Mouse (Mus musculus): ENCODE measurements around the gene Homez. TPM values are rescaled to one million over a fixed set of nuclear protein-coding genes. Genes with fewer than 3 reads are reported as not detected.

The Homez gene
- 14.5 TPM for polyA plus RNA-seq (2021)

DNA sequence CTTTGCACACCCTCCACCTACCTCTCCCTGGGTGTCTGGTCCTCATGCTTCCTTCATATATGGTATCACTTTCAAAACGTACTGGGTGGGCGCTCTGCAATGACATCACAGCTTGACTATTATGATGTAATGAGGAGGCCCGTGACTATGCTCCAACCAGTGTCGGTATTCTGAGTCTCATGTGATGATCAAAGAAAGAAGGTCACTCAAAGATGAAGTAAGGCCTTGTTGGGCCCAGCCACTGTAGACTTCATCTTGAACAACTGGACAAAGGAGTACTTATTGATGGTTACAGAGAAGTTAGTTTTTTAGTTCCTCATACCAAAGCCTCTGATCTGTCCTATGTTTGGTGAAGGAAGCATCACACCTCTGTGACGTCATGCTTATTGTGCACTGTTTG lies at the start of gene Homez:
Gene Homez, minus strand, starts transcription at position 101 of the 400 bp plus-strand sequence.
- ChIA-PET CTCF (no interaction called here), POLR2A (no interaction called here)

DNA sequence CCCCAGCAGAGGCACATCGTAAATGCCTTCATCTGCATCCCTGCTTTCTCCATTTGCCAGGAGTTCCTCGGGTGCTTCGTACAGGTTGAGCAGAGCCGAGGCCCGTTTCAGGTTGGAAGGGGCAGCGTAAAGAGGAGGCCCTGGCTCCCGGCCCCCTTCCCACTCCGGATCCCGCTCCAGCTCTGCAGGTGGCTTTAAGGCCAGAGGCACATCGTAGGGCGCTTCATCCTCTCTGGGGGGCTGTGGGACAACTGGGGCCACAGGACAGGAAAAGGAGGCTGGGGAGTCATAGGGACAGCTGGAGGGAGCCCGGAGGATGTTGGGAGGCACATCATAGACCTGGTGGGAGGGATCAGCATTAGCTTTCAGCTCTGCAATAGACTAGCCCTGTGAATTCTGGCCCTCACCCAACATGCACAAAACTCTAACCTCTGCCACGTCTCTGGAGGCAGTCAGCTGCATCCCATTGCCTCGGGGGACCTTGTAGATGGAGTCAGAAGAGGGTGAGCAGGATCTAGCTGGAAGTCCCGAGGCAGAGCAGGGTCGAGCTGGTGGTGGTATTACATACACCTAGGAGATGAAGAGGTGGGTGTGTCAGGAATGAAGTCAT lies 49.4 kb upstream of the Homez start:
- no peak for TF ChIP-seq CTCF (IDR thresholded peaks at IDR 0.05)
- no peak for DNase-seq (ENCODE audit: low read depth, low spot score)
- ATAC-seq = no peak
- peaks cover 18% of the 10 kb centered on the region for H3K27me3 ChIP-seq
- in situ Hi-C loops (cut with MboI; ENCODE audit: low pct_unique_long_range_greater_than_20kb) = no loop called here
- ChIA-PET POLR2A (interaction anchor here (1.1 kb wide), 1 partner anchor 12 kb away, joined by 3 read pairs; the partner anchor contains the start of gene Il25), CTCF (interaction anchor here (1.1 to 1.6 kb wide), 2 partner anchors 9 to 18 kb away, joined by 3 to 5 read pairs; no protein-coding TSS in a partner anchor)

More for the DNA sequence above, at the start of gene Homez:
- no peak for ATAC-seq
- in situ Hi-C loops (cut with MboI; ENCODE audit: low pct_unique_long_range_greater_than_20kb) = no loop called here
- H3K27me3 ChIP-seq = no peaks in the 10 kb centered on the region
- no peak for TF ChIP-seq CTCF (IDR thresholded peaks at IDR 0.05)
- DNase-seq (ENCODE audit: low read depth, low spot score) = no peak

DNA sequence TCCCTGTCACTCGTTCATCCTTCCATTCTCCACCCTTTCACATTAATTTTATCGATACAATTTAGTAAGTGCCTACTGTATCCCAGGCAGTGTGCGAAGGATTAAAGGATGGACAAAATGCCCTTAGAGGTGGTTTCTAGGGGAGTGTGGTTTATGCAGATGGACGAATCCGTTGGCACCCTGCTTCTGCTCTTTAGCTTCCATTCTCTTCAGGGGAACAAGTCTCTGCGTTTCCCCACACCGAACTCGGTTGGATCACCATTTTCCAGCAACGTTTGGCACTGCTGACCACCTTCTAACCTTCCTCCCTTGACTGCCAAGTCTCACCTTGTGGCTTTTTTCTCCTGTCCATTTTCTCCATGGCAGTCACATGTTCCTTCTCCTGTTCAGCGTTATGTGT lies 42.6 kb upstream of the Homez start:
- in situ Hi-C loops (cut with MboI; ENCODE audit: low pct_unique_long_range_greater_than_20kb) = no loop called here
- H3K27me3 ChIP-seq = peaks cover 15% of the 10 kb centered on the region
- no peak for ATAC-seq
- POLR2A ChIA-PET = interaction anchor here (1.5 kb wide), 1 partner anchor 13 kb away, joined by 4 read pairs; the partner anchor contains the start of gene Efs
- TF ChIP-seq CTCF (IDR thresholded peaks at IDR 0.05) = no peak
- DNase-seq (ENCODE audit: low read depth, low spot score) = no peak
- CTCF ChIA-PET = interaction anchor here (1.6 kb wide), 1 partner anchor 102 kb away, joined by 5 read pairs; the partner anchor contains the start of gene Ngdn

DNA sequence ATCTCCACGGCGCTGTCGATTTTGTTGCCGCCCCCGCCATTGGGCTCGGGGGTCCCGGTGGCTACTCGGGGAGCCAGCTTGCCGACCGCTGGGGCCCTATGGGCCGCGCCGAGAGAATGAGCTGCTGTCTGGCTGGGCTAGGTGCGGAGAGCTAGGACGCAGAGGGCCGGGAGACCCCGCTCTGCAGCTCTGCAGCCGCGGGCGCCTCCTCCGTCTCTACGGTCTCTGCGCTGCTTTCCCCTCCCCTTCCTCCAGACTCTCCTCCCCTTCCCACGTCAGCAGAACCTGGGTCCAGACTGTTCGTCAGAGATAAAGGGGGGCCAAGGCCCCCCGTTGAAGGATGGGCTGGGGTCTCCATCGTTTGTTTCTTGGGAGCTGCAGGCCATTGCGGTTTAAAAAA lies 42.1 kb upstream of the Homez start, which contains the start of gene Slc22a17:
Gene Slc22a17, minus strand, starts transcription at position 247 of the 400 bp plus-strand sequence.
- peaks cover 11% of the 10 kb centered on the region for H3K27me3 ChIP-seq
- POLR2A ChIA-PET = interaction anchor here (1.5 kb wide), 1 partner anchor 14 kb away, joined by 4 read pairs; the partner anchor contains the start of gene Efs
- CTCF ChIA-PET = interaction anchor here (1.6 kb wide), 1 partner anchor 102 kb away, joined by 5 read pairs; the partner anchor contains the start of gene Ngdn
- in situ Hi-C loops (cut with MboI; ENCODE audit: low pct_unique_long_range_greater_than_20kb) = no loop called here
- ATAC-seq (peak; percentile 60), DNase-seq (ENCODE audit: low read depth, low spot score) (no peak)
- TF ChIP-seq CTCF (IDR thresholded peaks at IDR 0.05) = no peak

DNA sequence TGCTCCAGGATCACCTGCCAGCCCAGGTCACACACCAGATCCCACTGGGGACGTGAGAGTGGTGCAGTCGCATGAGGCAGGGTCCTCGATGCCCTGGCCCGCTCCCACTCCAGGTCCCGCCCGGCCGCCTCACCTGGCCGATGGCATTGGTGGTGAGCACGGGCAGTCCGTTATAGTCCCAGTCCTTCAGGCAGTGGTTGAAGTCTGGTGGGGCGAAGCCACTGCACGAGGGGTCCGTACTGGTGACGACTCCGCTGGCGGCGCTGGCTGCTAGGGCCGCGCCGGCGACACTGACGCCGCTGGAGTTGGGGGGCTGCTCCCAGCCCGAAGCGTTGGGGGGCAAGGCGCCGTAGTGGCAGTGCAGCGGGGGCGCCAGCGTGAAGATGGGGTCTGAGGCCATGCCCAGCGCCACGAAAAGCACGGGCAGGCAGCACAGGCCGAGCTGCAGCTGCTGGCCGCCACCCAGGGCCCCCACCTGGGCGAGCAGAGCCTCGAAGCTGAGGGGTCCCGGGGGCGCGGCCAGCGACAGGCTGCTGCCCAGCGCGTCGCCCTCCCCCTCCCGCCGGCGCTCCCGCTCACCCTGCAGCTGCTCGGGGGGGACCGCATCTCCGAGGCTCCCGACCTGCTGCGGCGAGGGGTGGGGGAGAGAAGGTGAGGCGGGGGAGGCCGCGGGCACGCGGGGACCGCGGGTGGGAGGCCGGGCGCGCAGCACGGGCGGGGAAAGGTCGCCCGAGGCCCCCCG lies 41.5 kb upstream of the Homez start:
- ChIA-PET CTCF (interaction anchor here (1.6 kb wide), 1 partner anchor 103 kb away, joined by 5 read pairs; the partner anchor contains the start of gene Ngdn), POLR2A (interaction anchor here (1.5 kb wide), 1 partner anchor 14 kb away, joined by 4 read pairs; the partner anchor contains the start of gene Efs)
- in situ Hi-C loops (cut with MboI; ENCODE audit: low pct_unique_long_range_greater_than_20kb) = no loop called here
- TF ChIP-seq CTCF (IDR thresholded peaks at IDR 0.05) = no peak
- ATAC-seq (peak; percentile 22), DNase-seq (ENCODE audit: low read depth, low spot score) (no peak)
- peaks cover 10% of the 10 kb centered on the region for H3K27me3 ChIP-seq

DNA sequence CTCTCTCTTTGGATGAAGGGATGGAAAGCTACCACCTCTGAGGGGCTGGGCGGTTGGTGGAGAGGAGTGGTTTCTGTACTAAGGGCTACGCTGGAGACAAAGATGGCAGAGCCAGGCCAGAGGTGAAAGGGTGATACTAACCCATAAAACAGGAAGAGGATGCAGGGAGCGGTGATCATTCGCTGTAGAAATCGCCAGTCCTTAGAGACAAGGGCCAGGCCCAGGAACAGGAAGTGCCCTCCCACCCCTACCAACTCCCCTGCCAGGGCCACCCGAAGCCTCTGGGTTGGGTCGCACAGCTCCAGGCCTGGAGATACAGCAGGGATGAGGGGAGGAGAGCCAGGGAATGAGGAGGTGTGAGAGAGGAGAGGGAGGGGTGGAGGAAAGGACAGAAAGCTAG lies 37.9 kb upstream of the Homez start:
- CTCF ChIA-PET = interaction anchor here (0.7 kb wide), 1 partner anchor 31 kb away, joined by 3 read pairs; no protein-coding TSS in a partner anchor
- no peak for ATAC-seq
- in situ Hi-C loops (cut with MboI; ENCODE audit: low pct_unique_long_range_greater_than_20kb) = no loop called here

DNA sequence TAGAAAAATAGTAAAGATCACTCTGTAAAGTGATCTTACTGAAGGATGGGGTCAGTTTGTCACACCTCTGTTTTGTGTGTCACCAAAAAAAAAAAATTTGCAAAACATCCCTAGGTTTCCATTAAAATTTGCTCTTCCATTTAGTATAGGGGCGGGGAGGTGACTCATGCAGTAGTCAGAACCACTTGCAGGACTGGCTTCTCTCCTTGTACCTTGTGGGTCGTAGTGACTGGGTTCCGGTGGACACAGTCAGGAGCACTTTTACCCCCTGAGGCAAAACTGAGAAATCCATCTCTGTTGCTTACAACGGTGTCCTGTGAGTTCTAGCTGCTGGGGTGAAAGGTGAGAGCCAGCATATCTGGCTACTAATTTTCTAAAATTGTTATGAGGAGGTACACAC lies 32.9 kb upstream of the Homez start:
- no peaks in the 10 kb centered on the region for H3K27me3 ChIP-seq
- TF ChIP-seq CTCF (IDR thresholded peaks at IDR 0.05) = no peak
- POLR2A ChIA-PET = no interaction called here
- no peak for ATAC-seq
- CTCF ChIA-PET = interaction anchor here (1.5 kb wide), 1 partner anchor 111 kb away, joined by 5 read pairs; the partner anchor contains the start of gene Ngdn
- in situ Hi-C loops (cut with MboI; ENCODE audit: low pct_unique_long_range_greater_than_20kb) = loop anchor here (5.0 kb wide), 3 partner anchors 34 to 179 kb away; partner anchors contain the start of gene Cmtm5
- no peak for DNase-seq (ENCODE audit: low read depth, low spot score)

More for the DNA sequence above, 37.9 kb upstream of the Homez start:
- DNase-seq (ENCODE audit: low read depth, low spot score) = no peak
- POLR2A ChIA-PET = no interaction called here
- TF ChIP-seq CTCF (IDR thresholded peaks at IDR 0.05) = no peak
- no peaks in the 10 kb centered on the region for H3K27me3 ChIP-seq

DNA sequence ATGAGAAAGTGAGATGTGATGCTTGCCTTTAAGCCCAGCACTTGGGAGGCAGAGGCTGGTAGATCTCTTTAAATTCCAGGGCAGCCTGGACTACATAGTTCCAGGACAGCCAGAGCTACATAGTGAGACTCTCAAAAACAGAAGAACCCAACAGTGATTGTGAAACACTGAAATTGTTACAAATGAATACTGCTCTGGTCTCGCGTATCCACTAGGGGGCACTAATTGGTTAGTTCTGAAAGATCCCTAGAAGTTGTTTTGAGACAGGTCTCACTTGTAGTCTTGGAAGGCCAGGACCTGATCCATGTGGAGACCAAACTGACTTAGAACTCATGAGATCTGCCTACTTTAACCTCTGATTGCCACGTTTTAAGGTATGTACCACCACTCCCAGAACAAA lies 29.6 kb upstream of the Homez start:
- DNase-seq (ENCODE audit: low read depth, low spot score) (no peak), ATAC-seq (peak; percentile 76)
- POLR2A ChIA-PET = no interaction called here
- CTCF ChIA-PET = interaction anchor here (0.7 to 2.5 kb wide), 6 partner anchors 9 to 114 kb away, joined by 3 to 14 read pairs (median 4); partner anchors contain the start of gene Ngdn
- in situ Hi-C loops (cut with MboI; ENCODE audit: low pct_unique_long_range_greater_than_20kb) = loop anchor here (5.0 kb wide), 3 partner anchors 37 to 182 kb away; partner anchors contain the start of gene Cmtm5
- peak; percentile 71 for TF ChIP-seq CTCF (IDR thresholded peaks at IDR 0.05)
- H3K27me3 ChIP-seq = no peaks in the 10 kb centered on the region

DNA sequence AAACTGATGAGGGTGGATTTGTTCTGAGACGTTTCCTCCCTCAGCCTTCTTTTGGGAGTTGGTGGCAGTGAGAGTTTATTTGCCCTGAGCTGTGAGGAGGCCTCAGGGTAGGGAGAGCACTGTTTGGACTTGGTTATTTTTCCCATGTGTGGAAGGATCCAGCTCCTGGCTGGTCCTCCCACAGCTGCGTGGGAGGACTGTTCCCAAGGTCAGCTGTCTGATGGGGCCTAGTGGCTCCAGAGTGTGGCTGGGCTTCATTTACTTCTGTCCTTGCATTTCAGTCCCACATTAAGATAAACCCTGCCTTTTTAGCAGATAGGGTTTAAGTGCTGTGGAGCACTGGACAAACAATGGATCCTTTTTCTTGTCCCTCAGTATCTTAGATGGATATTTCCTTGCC lies 26.7 kb upstream of the Homez start:
- POLR2A ChIA-PET = interaction anchor here (1.2 kb wide), 1 partner anchor 9 kb away, joined by 4 read pairs; no protein-coding TSS in a partner anchor

More for the DNA sequence above, 26.7 kb upstream of the Homez start:
- in situ Hi-C loops (cut with MboI; ENCODE audit: low pct_unique_long_range_greater_than_20kb) = loop anchor here (25.0 kb wide), 1 partner anchor 690 kb away; the partner anchor contains the start of genes Emc9, Fitm1, Psme1 and Psme2
- no peak for DNase-seq (ENCODE audit: low read depth, low spot score)
- ATAC-seq = no peak
- CTCF ChIA-PET = interaction anchor here (1.6 kb wide), 1 partner anchor 118 kb away, joined by 5 read pairs; the partner anchor contains the start of gene Ngdn
- no peak for TF ChIP-seq CTCF (IDR thresholded peaks at IDR 0.05)
- H3K27me3 ChIP-seq = no peaks in the 10 kb centered on the region
